Mouse (Mus musculus) midbrain, embryonic 16.5 days (tissue): ENCODE results near the gene Rpl18a. TPM values are rescaled to one million over a fixed set of nuclear protein-coding genes. Genes with fewer than 3 reads are reported as not detected.
A peak's percentile ranks its signal among the peaks of the same experiment; 100 is the strongest.

Source experiments
- ATAC-seq: fragments of 200-750 bp; cut with Nextera tagmentation; 2 replicates; pipeline ENCODE4 v1.8.0; 2017; ENCODE audit warnings: moderate TSS enrichment
- H3K27ac ChIP-seq: fragments of 300-500 bp; sonication (generic); 2 replicates; pipeline ENCODE4 v1.5.1; 2014; ENCODE audit warnings: mild to moderate bottlenecking, low read length, mixed read lengths
- H3K27me3 ChIP-seq: fragments of 300-500 bp; sonication (generic); 2 replicates; pipeline ENCODE4 v1.6.1; 2014; ENCODE audit warnings: low read depth, low read length, mixed read lengths; ENCODE audit not compliant: control insufficient read depth, insufficient read depth
- H3K36me3 ChIP-seq: fragments of 300-500 bp; sonication (generic); 2 replicates; pipeline ENCODE4 v1.6.1; 2014; ENCODE audit warnings: mild to moderate bottlenecking, low read length, moderate library complexity, mixed read lengths; ENCODE audit not compliant: control insufficient read depth, insufficient read depth
- H3K4me1 ChIP-seq: fragments of 300-500 bp; sonication (generic); 2 replicates; pipeline ENCODE4 v1.6.1; 2014; ENCODE audit warnings: mild to moderate bottlenecking, low read length, mixed read lengths; ENCODE audit not compliant: control insufficient read depth, insufficient read depth
- H3K4me2 ChIP-seq: fragments of 300-500 bp; sonication (generic); 2 replicates; pipeline ENCODE4 v1.6.1; 2014; ENCODE audit warnings: mild to moderate bottlenecking, low read length, mixed read lengths
- H3K4me3 ChIP-seq: fragments of 300-500 bp; sonication (generic); 2 replicates; pipeline ENCODE4 v1.5.1; 2014; ENCODE audit warnings: low read depth, mild to moderate bottlenecking, low read length, moderate library complexity, mixed read lengths
- H3K9ac ChIP-seq: fragments of 300-500 bp; sonication (generic); 2 replicates; pipeline ENCODE4 v1.6.1; 2014; ENCODE audit warnings: low read depth, low read length, mixed read lengths
- H3K9me3 ChIP-seq: fragments of 300-500 bp; sonication (generic); replicated peaks from 2 replicates; pipeline ENCODE4 v1.6.1; 2014; ENCODE audit warnings: mild to moderate bottlenecking, low read length, mixed read lengths; ENCODE audit not compliant: control insufficient read depth, poor library complexity, severe bottlenecking
- WGBS: fragments of 180-500 bp; shearing (Covaris S2); extraction: QIAGEN DNeasy Blood & Tissue Kit; methylation state at CpG from one replicate; pipeline ENCODE4 v1.1.7; 2014; 5-methylcytosine and 5-hydroxymethylcytosine counted together
- polyA plus RNA-seq: library from polyadenylated mRNA; unstranded; fragments of >200 nt; fragmentation: Nextera tagmentation; extraction: Ambion mirVana; gene quantifications from 2 replicates; pipeline ENCODE4 v1.2.1, GENCODE M21; 2015

Rpl18a gene
- polyA plus RNA-seq, result 1,781 and 1,796 TPM in 2 replicates

- H3K36me3 ChIP-seq, result peaks cover 25% of the 10 kb centered on the region
- H3K4me3 ChIP-seq, result peak within 1 kb of the TSS; percentile 83
- ATAC-seq, result peak; percentile 98
- H3K4me2 ChIP-seq, result peak within 1 kb of the TSS; percentile 96
- peaks cover 11% of the 10 kb centered on the region for H3K4me1 ChIP-seq
- H3K27ac ChIP-seq, result peak within 1 kb of the TSS; percentile 72
- peaks cover 30% of the 10 kb centered on the region for H3K27me3 ChIP-seq
- no peaks in the 10 kb centered on the region for H3K9me3 ChIP-seq
- WGBS, result under 1% methylated on average over 60 of the region's 60 CpGs
- H3K9ac ChIP-seq, result peak within 1 kb of the TSS; percentile 91
Observed at GRCm38 (mm10) chr8:70897021-70897680, at the start of gene Rpl18a. Rpl18a (minus strand) TSS chr8:70897412.

- WGBS, result 38% methylated on average over 1 of the region's 1 CpGs
- ATAC-seq, result no peak
- H3K4me3 ChIP-seq, result no peak overlapping the region
Observed at GRCm38 (mm10) chr8:70943187-70943586, 46.0 kb upstream of the Rpl18a start.

GRCm38 (mm10) chr8:70941478-70941877, 44.3 kb upstream of the Rpl18a start:
- no peak for ATAC-seq
- no peaks in the 10 kb centered on the region for H3K36me3 ChIP-seq
- H3K4me2 ChIP-seq, result no peak overlapping the region
- H3K4me3 ChIP-seq, result no peak overlapping the region
- no peaks in the 10 kb centered on the region for H3K9me3 ChIP-seq
- H3K27ac ChIP-seq, result no peak overlapping the region
- H3K27me3 ChIP-seq, result no peaks in the 10 kb centered on the region
- H3K9ac ChIP-seq, result no peak overlapping the region
- WGBS, result 80% methylated on average over 2 of the region's 2 CpGs
- H3K4me1 ChIP-seq, result no peaks in the 10 kb centered on the region

More at GRCm38 (mm10) chr8:70943187-70943586, 46.0 kb upstream of the Rpl18a start:
- H3K27me3 ChIP-seq, result no peaks in the 10 kb centered on the region
- no peak overlapping the region for H3K9ac ChIP-seq
- H3K4me1 ChIP-seq, result no peaks in the 10 kb centered on the region
- H3K9me3 ChIP-seq, result no peaks in the 10 kb centered on the region
- no peaks in the 10 kb centered on the region for H3K36me3 ChIP-seq
- H3K4me2 ChIP-seq, result no peak overlapping the region
- no peak overlapping the region for H3K27ac ChIP-seq

- Histone ChIP-seq H3K4me1 (no peaks in the 10 kb centered on the region), H3K9ac (no peak overlapping the region), H3K9me3 (no peaks in the 10 kb centered on the region), H3K4me3 (no peak overlapping the region), H3K36me3 (peaks cover 3% of the 10 kb centered on the region), H3K27me3 (no peaks in the 10 kb centered on the region), H3K27ac (no peak overlapping the region), H3K4me2 (no peak overlapping the region)
- WGBS, result 86% methylated on average over 6 of the region's 6 CpGs
- no peak for ATAC-seq
Observed at GRCm38 (mm10) chr8:70937200-70937599, 40.0 kb upstream of the Rpl18a start.

- Histone ChIP-seq H3K27ac (no peak overlapping the region), H3K4me1 (no peaks in the 10 kb centered on the region), H3K4me2 (no peak overlapping the region), H3K36me3 (peaks cover 5% of the 10 kb centered on the region), H3K27me3 (no peaks in the 10 kb centered on the region), H3K4me3 (no peak overlapping the region), H3K9ac (no peak overlapping the region), H3K9me3 (no peaks in the 10 kb centered on the region)
- ATAC-seq, result no peak
- 69% methylated on average over 7 of the region's 7 CpGs for WGBS
Observed at GRCm38 (mm10) chr8:70934786-70935185, 37.6 kb upstream of the Rpl18a start.

- 90% methylated on average over 4 of the region's 4 CpGs for WGBS
- Histone ChIP-seq H3K36me3 (peaks cover 5% of the 10 kb centered on the region), H3K4me1 (no peaks in the 10 kb centered on the region), H3K4me2 (no peak overlapping the region), H3K4me3 (no peak overlapping the region), H3K27ac (no peak overlapping the region), H3K9ac (no peak overlapping the region), H3K9me3 (no peaks in the 10 kb centered on the region), H3K27me3 (no peaks in the 10 kb centered on the region)
- no peak for ATAC-seq
Observed at GRCm38 (mm10) chr8:70933036-70933435, 35.8 kb upstream of the Rpl18a start.

GRCm38 (mm10) chr8:70931731-70932130, 34.5 kb upstream of the Rpl18a start:
- 94% methylated on average over 11 of the region's 11 CpGs for WGBS
- Histone ChIP-seq H3K4me3 (no peak overlapping the region), H3K9me3 (no peaks in the 10 kb centered on the region), H3K4me2 (no peak overlapping the region), H3K9ac (no peak overlapping the region), H3K36me3 (peaks cover 5% of the 10 kb centered on the region), H3K27me3 (no peaks in the 10 kb centered on the region), H3K27ac (no peak overlapping the region), H3K4me1 (no peaks in the 10 kb centered on the region)
- ATAC-seq, result no peak

- Histone ChIP-seq H3K4me3 (no peak overlapping the region), H3K27ac (no peak overlapping the region), H3K27me3 (no peaks in the 10 kb centered on the region), H3K36me3 (peaks cover 5% of the 10 kb centered on the region), H3K4me1 (no peaks in the 10 kb centered on the region), H3K9me3 (no peaks in the 10 kb centered on the region), H3K9ac (no peak overlapping the region), H3K4me2 (no peak overlapping the region)
- no peak for ATAC-seq
- WGBS, result 82% methylated on average over 5 of the region's 5 CpGs
Observed at GRCm38 (mm10) chr8:70928778-70929322, 31.6 kb upstream of the Rpl18a start.

GRCm38 (mm10) chr8:70928096-70928495, 30.9 kb upstream of the Rpl18a start:
- Histone ChIP-seq H3K4me3 (no peak overlapping the region), H3K4me1 (no peaks in the 10 kb centered on the region), H3K27me3 (no peaks in the 10 kb centered on the region), H3K27ac (no peak overlapping the region), H3K9ac (no peak overlapping the region), H3K9me3 (no peaks in the 10 kb centered on the region), H3K36me3 (peaks cover 5% of the 10 kb centered on the region), H3K4me2 (no peak overlapping the region)
- no peak for ATAC-seq
- 85% methylated on average over 3 of the region's 3 CpGs for WGBS
